Mouse (Mus musculus): ENCODE measurements around the gene Rai1.

DNA sequence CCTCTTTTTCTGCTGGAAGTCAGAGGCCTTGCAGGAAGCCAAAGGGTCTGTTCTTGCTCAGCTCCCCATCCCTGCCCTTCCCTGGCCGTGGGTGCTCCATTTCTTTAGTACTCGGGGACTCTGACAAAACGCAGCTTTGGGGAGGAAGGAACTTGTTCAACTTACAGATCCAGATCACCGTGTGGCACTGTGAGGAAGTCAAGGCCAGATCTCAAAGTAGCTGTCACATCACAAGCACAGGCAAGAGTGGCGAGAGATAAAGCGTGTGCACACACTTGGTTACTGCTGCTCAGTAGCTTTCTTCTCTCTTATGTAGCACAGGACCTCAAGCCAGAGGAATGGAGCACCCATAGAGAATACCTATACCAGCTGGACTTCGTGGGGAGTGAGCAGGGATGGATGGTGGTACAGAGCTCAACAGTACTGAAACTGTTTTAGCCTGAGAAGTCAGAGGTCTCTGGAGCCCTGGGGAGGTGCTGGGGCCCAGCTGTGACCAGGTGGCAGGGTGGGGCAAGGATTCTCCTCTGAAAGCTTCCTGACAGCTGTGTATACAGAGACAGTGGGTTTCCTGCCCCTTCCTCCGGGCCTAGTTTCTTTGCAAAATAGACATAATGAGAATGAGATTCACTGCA lies 5.1 kb upstream of the Rai1 start:
- no peak for TF ChIP-seq POLR2A (IDR thresholded peaks at IDR 0.05; ENCODE audit: control insufficient read depth, low read depth, low read length)
- TF ChIP-seq CTCF (IDR thresholded peaks at IDR 0.05; ENCODE audit: control insufficient read depth, insufficient read depth, insufficient replicate concordance, low read depth, low read length): no peak
